Mouse (Mus musculus): ENCODE measurements around the gene Hoxb8. TPM values are rescaled to one million over a fixed set of nuclear protein-coding genes. Genes with fewer than 3 reads are reported as not detected.

Hoxb8 gene
- polyA plus RNA-seq, 1 experiment = 1.9 TPM

DNA sequence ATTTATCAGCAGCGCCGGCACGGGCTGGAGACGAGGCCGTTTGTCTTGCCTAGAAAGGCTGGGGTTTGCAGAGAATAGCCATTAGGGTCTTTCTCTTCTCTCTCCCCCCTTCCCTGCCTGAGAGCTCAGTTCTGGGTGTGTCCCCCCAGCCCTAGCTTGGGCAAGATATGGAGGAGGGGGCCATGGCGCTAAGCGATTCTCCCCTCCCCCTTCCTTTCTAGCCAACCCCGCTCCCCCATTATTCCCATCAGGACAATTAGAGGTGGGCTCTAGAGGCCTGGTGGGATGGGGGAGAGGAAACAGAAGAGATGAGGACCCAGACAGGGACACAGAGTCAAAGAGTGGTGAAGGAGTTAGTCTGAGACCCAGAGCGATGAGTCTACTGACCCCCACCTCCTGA is 5.7 kb downstream of the Hoxb8 start:
- Histone ChIP-seq H3K4me3 (ENCODE audit: insufficient read depth, low read depth, low read length) (peak overlapping the region; percentile 77), H3K27ac (replicated peaks; ENCODE audit: low read depth, low read length) (no peak overlapping the region), H3K4me1 (ENCODE audit: control insufficient read depth, insufficient read depth, insufficient read length, low read length) (no peaks in the 10 kb centered on the region)

DNA sequence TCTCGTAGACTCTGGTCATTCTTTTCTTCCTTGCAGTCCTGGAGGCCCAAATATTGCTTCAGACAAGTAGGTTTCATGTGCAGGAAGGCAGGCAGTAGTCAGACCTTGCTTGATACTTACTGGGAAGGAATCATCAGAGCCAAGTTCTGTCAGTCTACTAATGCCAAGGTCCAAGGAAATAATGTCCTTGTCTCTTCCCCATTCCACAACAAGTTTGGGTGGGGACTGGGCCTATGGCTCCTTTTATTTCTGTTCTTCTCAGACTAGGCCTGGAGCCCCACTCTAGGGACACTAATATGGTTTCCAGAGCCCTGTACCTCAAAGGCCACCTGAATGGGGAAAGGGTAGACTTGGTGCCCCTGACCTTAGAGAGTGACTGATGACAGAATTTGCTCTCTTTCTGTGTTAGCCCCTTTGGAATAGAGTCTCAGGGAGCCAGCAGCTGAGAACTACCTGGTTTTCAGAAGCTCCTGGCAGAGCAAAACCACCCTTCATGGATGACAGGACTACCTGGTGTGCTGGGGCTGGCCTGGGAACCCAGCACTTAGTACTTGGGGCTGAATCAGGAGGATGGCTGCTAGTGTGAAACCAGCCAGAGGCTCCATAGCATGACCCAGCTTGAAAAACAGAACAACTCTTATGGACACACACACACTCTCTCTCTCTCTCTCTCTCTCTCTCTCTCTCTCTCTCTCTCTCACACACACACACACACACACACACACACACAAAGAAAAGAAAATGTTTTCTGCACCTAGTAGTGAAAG is 6.9 kb downstream of the Hoxb8 start:
- Histone ChIP-seq H3K27ac (replicated peaks; ENCODE audit: low read depth, low read length) (no peak overlapping the region), H3K4me3 (ENCODE audit: insufficient read depth, low read depth, low read length) (no peak overlapping the region), H3K4me1 (ENCODE audit: control insufficient read depth, insufficient read depth, insufficient read length, low read length) (no peaks in the 10 kb centered on the region)

DNA sequence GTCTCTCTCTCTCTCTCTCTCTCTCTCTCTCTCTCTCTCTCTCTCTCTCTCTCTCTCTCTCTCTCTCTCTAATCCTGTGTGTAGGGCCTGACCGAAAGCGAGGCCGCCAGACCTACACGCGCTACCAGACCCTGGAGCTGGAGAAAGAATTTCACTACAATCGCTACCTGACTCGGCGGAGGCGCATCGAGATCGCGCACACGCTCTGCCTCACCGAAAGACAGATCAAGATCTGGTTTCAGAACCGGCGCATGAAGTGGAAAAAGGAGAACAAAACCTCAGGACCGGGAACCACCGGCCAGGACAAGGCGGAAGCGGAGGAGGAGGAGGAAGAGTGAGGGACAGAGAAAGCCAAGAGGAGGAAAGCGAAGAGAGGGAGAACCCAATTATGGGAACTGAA is 7.6 kb downstream of the Hoxb8 start:
- Histone ChIP-seq H3K4me1 (ENCODE audit: control insufficient read depth, insufficient read depth, insufficient read length, low read length) (no peaks in the 10 kb centered on the region), H3K4me3 (ENCODE audit: insufficient read depth, low read depth, low read length) (no peak overlapping the region), H3K27ac (replicated peaks; ENCODE audit: low read depth, low read length) (no peak overlapping the region)

DNA sequence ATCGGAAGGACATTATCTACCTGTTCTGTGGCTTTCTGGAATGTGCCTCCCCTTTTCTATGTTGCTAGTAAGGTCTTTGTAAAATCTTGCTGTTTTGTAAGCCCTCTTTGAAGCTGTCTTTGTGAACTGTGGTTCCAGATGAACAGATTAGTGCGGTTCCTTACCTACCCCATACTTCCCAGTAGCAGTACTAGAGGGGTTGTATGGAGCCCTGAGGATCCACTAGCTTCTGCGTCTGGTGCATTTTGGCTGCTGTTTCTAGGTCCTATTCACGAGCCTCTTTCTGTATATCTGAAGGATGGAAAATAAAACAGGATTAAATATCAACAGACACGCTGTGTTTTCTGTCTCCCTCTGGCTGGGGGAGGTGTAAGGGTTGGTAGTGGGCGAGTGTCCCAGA is 8.1 kb downstream of the Hoxb8 start:
- Histone ChIP-seq H3K27ac (replicated peaks; ENCODE audit: low read depth, low read length) (0 out of 2 replicates have a peak overlapping the region, but pooled peaks have one; percentile 69), H3K4me3 (ENCODE audit: insufficient read depth, low read depth, low read length) (no peak overlapping the region), H3K4me1 (ENCODE audit: control insufficient read depth, insufficient read depth, insufficient read length, low read length) (no peaks in the 10 kb centered on the region)

DNA sequence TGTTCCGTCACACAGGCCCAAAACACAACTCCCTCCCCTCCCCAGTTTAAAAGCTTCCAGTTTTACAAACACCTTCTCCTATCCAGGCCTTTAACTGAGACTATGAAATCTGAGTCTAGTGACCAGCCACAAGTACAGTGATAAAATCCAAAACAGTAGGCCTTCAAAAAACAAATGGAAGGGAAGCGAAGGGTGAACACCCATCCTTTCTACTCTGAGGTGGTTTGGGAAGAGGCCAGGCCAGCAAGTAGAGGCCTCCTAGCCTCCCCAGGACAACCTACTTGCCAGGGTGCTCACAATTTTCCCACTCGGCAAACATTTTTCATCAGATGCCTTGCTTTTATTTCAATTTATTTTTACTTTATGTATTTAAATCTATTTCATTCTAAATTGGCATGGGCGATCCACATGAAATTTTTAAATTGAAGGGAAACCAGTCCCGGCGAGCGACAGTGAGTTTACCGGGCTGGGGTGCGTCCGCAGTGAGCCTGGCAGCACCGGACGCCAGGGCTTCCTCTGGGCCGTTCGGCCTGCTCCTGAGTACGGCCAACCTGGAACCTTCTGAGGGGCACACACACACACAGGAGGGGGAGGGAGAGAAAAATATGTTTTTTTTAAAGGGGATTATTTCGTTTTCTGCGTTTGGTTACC is 9.1 kb downstream of the Hoxb8 start:
- Histone ChIP-seq H3K4me1 (ENCODE audit: control insufficient read depth, insufficient read depth, insufficient read length, low read length) (no peaks in the 10 kb centered on the region), H3K27ac (replicated peaks; ENCODE audit: low read depth, low read length) (peak overlapping the region; percentile 69), H3K4me3 (ENCODE audit: insufficient read depth, low read depth, low read length) (peak overlapping the region; percentile 17; the same call in 1 of the 2 replicates)

DNA sequence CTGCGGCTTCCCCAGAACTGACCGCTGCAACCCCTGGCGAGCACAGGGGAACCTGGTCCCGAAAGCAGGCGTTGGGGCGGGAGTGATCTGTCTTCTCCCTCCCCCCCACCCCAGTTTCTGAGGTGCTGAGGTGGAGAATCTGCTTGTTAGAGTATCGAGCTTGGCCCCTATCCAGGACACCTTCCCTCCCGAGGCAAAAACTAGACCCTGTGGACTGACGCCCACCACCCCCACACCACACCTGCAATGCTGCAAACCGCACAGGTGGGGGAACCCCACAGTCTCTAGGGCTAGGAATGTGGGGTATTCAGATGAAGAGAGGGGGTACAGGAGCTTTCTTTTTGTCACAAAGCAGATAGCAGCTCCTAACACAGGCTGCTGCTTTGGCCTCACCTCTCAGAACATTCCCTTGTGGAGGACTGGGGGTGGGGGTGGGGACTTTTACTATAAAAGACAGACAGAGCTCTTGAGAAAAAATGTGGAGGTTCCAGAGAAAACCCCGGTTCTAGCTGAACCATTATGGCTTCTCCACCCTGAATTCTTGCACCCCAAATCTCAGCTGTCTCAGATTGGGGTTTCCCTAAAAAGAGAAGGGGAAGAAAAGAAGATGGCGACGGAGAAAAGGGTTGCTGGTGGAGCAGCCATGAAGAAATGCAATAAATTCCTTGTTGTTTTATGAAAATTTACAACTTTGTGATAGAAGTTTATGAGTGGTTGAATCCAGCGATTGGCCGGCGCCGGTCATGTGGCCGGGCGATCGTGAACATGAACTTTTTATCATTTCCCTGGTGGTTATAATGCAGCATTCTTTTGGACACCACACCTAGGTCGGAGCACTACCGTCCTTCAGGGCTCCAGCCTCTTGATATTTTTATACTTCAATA is 10.2 kb downstream of the Hoxb8 start, which contains the start of gene Hoxb6:
Gene Hoxb6 (plus strand): TSS at position 796 of the 884 bp plus-strand sequence.
- peak within 1 kb of the TSS; percentile 69 for H3K27ac ChIP-seq (replicated peaks; ENCODE audit: low read depth, low read length)
- peak within 1 kb of the TSS; percentile 67 for H3K4me3 ChIP-seq (ENCODE audit: insufficient read depth, low read depth, low read length)
- no peaks in the 10 kb centered on the region for H3K4me1 ChIP-seq (ENCODE audit: control insufficient read depth, insufficient read depth, insufficient read length, low read length)

DNA sequence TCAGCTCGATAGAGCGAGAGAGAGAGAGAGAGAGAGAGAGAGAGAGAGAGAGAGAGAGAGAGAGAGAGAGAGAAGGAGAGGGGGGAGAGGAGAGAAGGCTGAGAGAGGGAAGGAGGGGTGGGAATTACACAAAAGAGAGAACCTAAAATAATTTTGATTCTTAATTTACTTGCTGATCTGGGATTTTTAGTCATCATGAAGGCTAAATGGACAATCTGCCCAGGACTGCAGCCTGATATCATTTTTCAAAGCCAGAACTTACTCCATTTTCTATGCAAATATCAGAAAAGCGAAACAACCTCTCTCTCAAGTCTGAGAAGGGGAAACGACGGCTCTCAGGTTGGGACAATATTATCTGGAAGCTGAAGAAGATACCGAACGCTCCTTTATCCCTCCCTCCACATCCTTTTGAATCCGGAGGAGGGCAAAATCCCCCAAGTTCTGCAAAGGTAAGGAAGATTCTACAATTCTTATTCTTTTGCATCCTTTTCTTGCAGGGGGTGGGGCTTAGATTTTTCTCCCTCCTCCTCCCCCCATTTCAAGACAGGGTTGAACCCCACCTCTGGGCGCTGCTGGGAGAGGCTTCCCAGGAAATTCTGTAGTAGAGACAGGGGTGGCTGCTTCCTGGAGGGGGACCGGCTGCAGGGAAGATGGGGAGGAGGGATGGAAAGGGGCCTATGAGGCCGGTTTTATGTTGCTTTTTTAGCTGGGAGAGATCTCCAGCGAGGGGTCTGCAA is 11.0 kb downstream of the Hoxb8 start:
- H3K27ac ChIP-seq (replicated peaks; ENCODE audit: low read depth, low read length) = peak overlapping the region; percentile 66
- H3K4me3 ChIP-seq (ENCODE audit: insufficient read depth, low read depth, low read length) = peak overlapping the region; percentile 67

DNA sequence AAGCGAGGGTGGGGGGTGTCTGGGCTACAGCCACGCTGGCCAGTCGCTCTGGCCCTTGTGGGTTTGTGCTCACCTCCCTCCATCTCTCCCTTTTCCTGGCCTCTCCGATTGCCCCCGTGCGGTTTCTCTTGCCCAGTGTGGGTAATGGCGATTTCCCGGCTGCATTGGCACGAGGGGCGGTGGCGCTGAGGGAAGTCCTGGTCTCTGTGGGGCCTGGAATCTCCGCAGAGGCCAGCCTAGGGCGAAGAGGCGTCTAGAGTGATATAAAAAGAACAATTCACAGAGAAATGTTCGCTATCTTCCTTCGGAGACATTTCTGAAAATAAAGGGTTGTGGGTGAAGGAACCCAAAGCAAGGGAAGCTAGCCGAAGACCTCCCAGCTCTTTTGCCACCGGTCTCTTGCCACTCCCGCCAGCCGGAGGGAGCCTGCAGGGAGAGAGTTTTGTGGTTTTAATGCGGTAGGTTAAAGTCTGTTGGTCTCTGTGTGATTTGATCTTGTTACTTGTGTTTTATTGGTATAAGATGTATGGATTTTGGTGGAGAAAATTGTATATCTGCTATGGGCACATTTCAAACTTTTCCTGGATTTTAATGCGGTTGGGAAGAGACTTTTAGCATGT is 11.7 kb downstream of the Hoxb8 start:
- Histone ChIP-seq H3K27ac (replicated peaks; ENCODE audit: low read depth, low read length) (peak overlapping the region; percentile 55), H3K4me3 (ENCODE audit: insufficient read depth, low read depth, low read length) (peak overlapping the region; percentile 67), H3K4me1 (ENCODE audit: control insufficient read depth, insufficient read depth, insufficient read length, low read length) (no peaks in the 10 kb centered on the region)

More for the DNA sequence above, 11.0 kb downstream of the Hoxb8 start:
- H3K4me1 ChIP-seq (ENCODE audit: control insufficient read depth, insufficient read depth, insufficient read length, low read length) = no peaks in the 10 kb centered on the region

DNA sequence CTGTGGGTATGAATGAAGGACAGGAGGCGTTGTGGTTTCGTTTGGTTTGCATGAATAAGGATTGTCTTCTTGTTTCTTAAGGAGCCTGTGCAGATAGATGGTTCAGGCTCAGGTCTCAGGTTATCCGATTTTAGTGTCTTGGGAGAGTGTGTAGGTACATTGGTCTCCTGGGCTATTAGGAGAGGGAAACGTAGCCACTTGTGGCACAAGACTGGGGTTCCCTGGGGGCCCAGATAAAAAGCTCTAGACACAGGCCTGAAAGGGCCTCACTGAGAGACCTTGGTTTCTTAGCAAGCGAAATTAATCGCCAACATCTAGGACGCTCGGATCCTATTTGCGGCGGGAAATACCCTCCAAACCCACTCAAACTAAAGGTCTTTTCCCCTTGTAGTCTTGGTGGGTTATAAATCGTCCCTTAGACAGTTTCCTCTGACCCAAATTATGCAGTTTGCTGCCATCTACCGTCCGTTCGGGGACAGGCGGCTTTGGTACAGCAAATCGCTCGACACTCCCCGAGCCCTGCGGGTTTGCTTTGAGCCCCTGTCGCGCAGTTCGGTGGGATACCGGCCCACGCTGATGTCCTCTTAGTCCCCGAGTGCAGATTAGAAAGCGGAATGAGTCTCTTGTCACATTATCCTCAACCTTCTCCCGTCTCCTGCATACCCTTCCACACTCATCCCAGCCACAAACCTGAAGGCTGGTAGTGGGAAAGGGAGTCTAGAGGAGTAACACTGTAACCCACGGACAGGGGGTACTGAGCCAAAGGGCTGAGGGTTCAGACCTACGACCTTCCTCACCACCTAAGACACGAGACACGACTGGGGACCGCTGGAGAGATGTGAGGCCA is 12.8 kb downstream of the Hoxb8 start:
- peak overlapping the region; percentile 67 for H3K4me3 ChIP-seq (ENCODE audit: insufficient read depth, low read depth, low read length)
- no peaks in the 10 kb centered on the region for H3K4me1 ChIP-seq (ENCODE audit: control insufficient read depth, insufficient read depth, insufficient read length, low read length)
- H3K27ac ChIP-seq (replicated peaks; ENCODE audit: low read depth, low read length) = 0 out of 2 replicates have a peak overlapping the region, but pooled peaks have one; percentile 9

DNA sequence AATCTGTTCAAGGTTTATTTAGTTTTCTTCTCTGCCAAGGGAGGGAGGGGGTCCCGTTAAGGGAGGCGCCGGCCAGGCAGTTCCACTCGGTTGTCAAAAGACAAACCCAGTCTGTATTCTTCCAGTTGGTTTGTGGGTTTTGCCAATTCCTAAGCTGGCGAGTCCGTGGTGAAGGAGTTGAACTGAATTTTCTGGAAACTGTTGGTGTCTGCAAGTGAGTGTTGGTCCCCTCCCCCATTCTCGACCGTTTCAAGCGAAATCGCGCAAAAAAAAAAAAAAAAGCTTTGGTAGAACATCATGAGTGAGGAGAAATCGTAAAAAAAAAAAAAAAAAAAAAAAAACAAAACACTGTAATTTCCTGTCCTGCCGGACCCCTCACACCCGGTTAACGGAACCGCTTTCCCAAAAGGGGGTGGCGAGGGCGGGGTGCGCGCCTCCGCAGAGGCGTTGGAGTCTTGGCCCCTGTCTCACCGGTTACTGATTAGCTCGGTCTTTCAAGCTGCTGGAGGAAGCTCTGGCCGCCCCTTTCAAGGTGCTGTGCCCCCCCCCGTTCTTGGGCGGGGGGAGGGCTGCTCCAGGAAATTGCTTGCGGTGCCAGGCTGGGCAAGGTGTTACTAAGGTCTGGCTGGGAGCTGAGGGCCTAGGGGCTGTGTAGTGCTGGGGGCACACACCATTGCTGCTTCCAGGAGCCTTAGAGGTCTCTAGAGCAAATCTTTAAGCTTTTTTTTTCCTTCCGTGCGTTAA is 13.6 kb downstream of the Hoxb8 start:
- H3K4me1 ChIP-seq (ENCODE audit: control insufficient read depth, insufficient read depth, insufficient read length, low read length) = no peaks in the 10 kb centered on the region
- peak overlapping the region; percentile 47 for H3K4me3 ChIP-seq (ENCODE audit: insufficient read depth, low read depth, low read length)
- H3K27ac ChIP-seq (replicated peaks; ENCODE audit: low read depth, low read length) = no peak overlapping the region

DNA sequence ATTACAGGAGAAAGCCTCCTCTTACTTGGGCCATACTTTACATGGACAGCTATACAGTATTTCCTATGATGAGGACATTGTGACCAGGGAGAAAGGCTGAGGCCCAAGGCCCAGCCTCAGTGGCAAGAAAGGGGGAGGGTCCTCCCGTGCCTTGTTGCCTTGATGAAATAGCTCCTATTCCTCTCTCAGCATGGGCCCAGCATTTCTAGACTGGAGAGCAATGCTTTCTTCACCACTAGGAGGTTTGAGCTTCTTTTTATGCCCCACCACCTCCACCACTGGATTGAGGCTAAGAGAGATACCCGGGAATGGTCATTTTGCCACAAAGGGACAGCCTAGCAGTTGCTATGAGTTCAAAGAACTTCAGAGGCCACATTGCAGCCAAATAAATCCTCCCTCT is 15.3 kb downstream of the Hoxb8 start:
- Histone ChIP-seq H3K27ac (replicated peaks; ENCODE audit: low read depth, low read length) (no peak overlapping the region), H3K4me1 (ENCODE audit: control insufficient read depth, insufficient read depth, insufficient read length, low read length) (no peaks in the 10 kb centered on the region)

DNA sequence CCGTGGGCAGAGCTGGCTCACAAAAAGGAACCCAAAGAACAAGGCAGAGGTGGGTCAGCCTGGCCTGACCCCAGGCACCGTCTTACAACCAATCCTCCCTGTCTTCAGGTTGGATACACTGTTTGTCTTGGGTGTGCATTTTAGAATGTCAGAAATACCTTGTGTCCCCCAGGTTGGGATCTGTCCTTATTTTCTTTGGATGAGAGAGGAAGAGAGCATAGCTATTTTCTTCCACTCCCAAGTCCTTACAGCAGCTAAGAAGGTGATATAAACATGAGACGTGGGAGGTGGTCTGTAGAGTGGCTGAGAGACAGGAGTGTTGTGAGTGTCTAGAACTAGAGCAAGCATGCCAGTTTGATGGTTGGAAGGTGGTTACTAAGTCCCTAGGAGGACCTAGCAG is 15.7 kb downstream of the Hoxb8 start:
- no peak overlapping the region for H3K27ac ChIP-seq (replicated peaks; ENCODE audit: low read depth, low read length)
- H3K4me1 ChIP-seq (ENCODE audit: control insufficient read depth, insufficient read depth, insufficient read length, low read length) = no peaks in the 10 kb centered on the region
- H3K4me3 ChIP-seq (ENCODE audit: insufficient read depth, low read depth, low read length) = no peak overlapping the region

More for the DNA sequence above, 15.3 kb downstream of the Hoxb8 start:
- no peak overlapping the region for H3K4me3 ChIP-seq (ENCODE audit: insufficient read depth, low read depth, low read length)
